Mouse (Mus musculus): ENCODE measurements around the gene Btk.

GRCm38 (mm10) chrX:134620254-134620865 lies 37.0 kb upstream of the Btk start:
- TF ChIP-seq CTCF (IDR thresholded peaks at IDR 0.05; ENCODE audit: borderline replicate concordance, insufficient read depth, low read depth, low read length) (no peak), POLR2A (IDR thresholded peaks at IDR 0.05; ENCODE audit: borderline replicate concordance, insufficient read depth, low read length) (no peak)
